Mouse (Mus musculus): ENCODE measurements around the gene Nt5dc1.
"Not testable (repeated sequence)": the region's sequence is repeated elsewhere in the genome, so short reads cannot be mapped to it uniquely, and the experiment has no call there.

Nt5dc1 gene

GRCm38 (mm10) chr10:34418204-34418756 lies at the start of gene Nt5dc1:
Gene Nt5dc1, minus strand, starts transcription at chr10:34418552.
- peak; percentile 97 for DNase-seq

GRCm38 (mm10) chr10:34464321-34464720 lies 46.0 kb upstream of the Nt5dc1 start:
- DNase-seq, result no peak

- no peak for DNase-seq
Observed at GRCm38 (mm10) chr10:34461451-34461850, 43.1 kb upstream of the Nt5dc1 start.

DNA sequence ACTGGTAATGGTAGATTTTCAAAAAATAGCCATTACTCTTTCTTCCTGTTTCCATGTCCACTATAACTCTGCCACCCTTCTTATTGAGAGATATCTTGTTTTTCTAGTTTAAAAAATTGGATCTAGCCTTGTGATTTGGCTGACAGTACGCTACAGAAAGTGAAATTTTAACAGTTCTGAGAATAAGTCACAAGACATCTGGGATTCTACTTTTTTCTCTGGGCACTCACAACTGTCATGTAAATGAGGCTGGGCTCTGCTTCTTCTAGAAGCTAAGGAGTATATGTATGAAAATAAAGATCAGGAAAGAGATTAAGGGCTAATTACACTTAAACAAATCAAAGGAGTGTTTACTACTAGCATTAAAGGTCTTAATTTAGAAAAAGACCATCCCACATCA lies 31.1 kb upstream of the Nt5dc1 start:
- DNase-seq, result no peak

DNA sequence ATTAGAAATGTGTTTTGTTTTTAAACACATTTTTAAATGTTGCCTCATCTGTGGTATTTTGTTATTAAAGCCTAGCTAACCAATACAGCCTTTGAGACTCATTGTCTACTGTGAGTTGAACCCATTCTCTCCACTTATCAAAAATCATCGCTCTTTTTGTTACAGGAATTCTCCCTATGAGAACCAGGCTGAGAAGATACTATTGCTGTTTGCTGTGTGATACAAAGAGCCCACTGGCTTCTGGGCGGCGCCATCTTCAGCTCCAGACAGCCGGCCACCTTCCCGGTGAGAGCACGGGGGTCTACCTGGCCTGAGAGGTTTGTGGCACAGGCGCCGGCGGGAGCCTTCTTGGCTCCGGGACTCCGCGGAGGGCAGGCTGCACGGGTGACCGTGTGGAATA lies 15.8 kb upstream of the Nt5dc1 start:
- DNase-seq, result not testable (repeated sequence)

- DNase-seq, result no peak
Observed at GRCm38 (mm10) chr10:34431783-34432182, 13.4 kb upstream of the Nt5dc1 start.

- DNase-seq, result not testable (repeated sequence)
Observed at GRCm38 (mm10) chr10:34418794-34419193, 442 bp upstream of the Nt5dc1 start.

GRCm38 (mm10) chr10:34399267-34399666 lies 19.1 kb downstream of the Nt5dc1 start:
- no peak for DNase-seq

DNA sequence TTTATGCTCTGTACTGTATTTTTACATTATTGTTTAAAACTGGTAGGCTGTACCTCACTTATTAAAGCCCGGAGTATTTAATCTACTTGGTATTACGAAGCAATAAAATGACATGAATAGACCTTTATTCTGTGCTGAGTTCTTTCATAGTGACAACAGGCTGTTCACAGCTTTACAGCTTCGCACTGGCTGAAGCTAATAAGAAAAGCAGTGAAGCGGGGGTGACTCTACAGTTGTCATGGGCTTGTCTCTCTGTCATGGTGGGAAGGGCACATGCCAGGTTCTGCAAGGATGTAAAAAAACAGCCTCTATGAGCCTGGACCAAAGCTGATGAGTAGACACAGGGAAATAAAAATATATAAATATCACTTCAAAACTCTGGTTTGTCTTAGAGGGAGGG lies 21.4 kb downstream of the Nt5dc1 start:
- DNase-seq, result no peak

- no peak for DNase-seq
Observed at GRCm38 (mm10) chr10:34389681-34390080, 28.7 kb downstream of the Nt5dc1 start, which contains the start of gene Col10a1. Gene Col10a1, plus strand, starts transcription at chr10:34389981.

DNA sequence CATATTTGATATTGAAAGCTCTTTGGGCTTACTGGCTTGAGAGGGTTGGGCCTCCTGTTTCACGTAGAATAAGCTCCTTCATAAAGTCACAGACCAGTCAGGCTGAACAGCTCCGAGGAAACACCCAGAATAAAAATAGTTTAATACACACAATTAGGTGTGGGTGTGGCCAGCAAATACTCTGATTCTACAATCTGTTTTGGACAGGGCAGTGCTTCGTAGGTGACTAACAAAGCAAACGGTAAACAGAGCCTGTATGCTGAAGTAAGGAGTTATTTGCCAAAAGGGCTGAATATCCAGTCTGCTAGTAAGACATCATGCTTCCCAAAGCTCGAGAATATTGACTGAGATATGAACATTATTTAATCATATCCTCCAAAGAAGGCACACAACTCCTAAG lies 32.7 kb downstream of the Nt5dc1 start:
- DNase-seq, result no peak

- DNase-seq, result no peak
Observed at GRCm38 (mm10) chr10:34373332-34373731, 45.0 kb downstream of the Nt5dc1 start.

DNA sequence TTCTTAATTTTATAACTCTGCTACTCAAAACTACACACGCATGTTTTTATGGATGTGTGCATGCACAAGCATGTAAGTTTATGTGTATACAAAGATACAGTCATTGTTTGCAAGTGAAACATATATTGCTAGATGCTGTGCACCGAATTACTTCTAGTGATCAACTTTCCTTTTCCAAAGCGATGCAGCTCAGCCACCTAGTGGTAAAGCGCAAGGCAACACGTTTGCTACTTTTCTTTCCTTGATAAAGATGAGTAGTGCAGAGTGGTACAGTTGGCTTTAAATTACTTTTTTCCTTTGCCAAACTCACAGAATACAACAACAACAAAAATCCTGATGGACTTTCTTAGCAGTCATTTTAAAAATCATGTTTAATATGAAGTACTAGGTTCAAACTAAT lies 50.2 kb downstream of the Nt5dc1 start:
- DNase-seq, result peak; percentile 11

DNA sequence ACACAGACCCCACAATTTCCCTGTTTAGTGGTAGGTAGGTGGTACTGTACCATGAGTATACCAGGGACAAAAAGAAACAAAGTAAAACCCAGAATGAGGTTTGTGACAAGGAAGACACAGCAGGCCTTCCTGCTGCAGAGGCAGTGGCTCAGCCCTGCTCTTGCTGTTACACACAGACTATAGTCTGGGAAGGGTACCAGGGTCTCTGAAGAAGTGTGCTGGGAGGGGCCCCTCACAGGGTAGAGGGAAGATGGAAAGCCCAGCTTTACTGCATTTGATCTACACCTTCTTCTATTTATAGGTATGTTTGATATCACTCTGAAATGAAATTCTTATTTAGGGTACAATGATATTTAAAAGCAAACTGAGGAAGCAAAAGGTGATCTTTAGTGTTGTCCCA lies 54.6 kb downstream of the Nt5dc1 start:
- DNase-seq, result no peak

GRCm38 (mm10) chr10:34358263-34358662 lies 60.1 kb downstream of the Nt5dc1 start:
- no peak for DNase-seq

GRCm38 (mm10) chr10:34352166-34352565 lies 66.2 kb downstream of the Nt5dc1 start:
- DNase-seq, result no peak

DNA sequence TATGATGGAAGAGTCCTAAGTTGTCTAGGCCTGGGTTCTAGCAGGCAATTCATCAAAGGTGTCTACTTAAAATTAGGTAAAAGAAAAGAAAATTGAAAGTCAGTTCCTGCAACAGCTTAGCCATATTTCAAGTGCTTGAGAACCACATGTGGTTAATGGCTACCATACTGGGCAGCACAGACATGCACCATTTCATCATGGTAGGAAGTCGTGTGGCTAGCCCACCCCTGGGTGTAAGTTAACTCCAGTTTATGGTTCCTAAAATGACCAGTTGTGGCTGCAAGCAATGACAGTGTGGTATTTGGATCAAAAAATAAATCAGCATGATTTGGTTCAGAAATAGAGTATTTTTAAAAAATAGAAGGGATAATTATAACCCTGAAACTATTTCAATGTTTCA lies 76.5 kb downstream of the Nt5dc1 start:
- no peak for DNase-seq

GRCm38 (mm10) chr10:34341014-34341413 lies 77.3 kb downstream of the Nt5dc1 start:
- DNase-seq, result no peak

DNA sequence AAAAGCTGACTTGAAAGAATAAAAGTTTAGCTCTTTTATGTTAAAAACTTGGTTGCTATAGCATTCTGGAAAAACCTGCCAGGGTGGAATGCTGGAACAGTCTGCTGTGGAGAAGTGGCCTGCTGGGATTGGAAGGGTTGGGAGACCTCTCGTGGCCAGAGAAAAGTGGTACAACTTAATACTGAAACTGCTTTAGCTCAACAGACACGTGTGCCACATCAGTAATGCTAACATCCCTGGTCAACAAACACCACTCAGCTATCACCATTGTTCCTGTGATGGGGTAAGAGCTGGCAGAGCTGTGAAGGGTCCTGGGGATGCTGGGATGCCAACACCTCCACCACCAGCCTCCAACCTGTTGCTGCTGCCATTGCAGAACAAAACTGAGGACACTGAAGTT lies 90.0 kb downstream of the Nt5dc1 start:
- no peak for DNase-seq

GRCm38 (mm10) chr10:34327144-34327543 lies 91.2 kb downstream of the Nt5dc1 start:
- no peak for DNase-seq

DNA sequence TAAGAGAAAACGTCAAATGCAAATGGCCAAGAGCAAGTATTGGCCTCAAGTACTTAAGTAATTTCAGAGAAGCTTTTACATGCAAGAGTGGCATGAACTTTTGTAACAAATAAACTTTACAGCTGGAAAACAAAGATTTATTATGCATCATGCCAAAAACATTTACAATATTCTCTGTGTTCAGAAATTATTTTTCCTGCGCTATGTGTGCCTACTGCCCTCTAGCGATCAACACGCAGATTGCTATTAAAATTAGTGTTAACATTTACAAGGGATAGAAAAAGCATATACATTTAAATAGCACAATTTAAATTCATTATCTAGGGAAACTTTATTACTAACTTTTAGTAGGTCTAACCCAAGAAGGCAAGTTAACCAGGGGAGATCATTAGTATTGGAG lies 91.7 kb downstream of the Nt5dc1 start:
- DNase-seq, result peak; percentile 16

DNA sequence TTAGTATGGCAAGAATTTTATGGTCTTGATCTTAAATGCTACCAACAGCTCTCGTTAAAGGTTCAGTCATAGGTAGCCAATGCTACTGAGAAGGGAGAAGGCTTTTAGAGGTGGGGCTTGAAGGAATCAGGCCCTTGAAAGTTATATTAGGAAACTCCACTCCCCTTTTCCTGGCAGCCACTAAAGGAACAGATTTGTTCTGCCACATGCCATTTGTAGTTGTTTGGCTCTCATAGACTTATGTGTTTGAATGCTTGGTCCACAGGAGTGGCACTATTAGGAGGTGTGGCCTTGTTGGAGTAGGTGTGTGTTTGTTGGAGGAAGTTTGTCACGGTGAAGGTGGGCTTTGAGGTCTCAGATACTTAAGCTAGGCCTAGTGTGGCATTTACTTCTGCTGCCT lies 97.5 kb downstream of the Nt5dc1 start:
- DNase-seq, result no peak

- DNase-seq, result no peak
Observed at GRCm38 (mm10) chr10:34317217-34317606, 101.1 kb downstream of the Nt5dc1 start.

DNA sequence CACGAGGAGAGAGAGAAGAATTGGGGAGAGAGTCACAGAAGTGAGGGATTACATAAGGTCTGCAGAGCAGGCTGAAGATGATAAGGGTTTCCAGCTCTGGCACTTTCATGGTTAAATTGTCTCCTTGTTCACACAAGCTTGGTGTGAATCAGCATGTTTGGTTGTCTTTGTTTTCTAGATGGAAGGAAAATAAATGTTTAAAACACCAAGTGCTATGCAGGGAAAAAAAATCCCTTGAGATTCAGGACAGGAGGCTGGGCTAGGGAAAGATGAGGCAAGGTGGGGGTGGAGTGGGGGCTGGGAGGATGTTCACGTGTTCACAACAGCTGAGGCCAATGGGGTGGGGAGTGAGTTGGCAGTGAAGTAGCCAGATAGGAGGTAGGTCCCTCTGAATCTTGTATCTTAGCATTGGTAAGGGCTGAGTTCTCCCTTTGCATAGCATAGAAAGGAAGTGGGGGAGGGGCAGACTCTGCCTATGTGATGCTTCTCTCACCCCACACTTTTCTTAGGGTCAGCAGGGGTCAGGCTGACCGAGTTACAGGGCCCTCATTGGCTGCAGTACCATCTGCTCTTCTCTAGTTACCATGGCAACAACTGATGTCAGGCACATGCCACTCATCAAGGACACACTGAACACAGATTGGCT lies 101.7 kb downstream of the Nt5dc1 start:
- peak; percentile 21 for DNase-seq

DNA sequence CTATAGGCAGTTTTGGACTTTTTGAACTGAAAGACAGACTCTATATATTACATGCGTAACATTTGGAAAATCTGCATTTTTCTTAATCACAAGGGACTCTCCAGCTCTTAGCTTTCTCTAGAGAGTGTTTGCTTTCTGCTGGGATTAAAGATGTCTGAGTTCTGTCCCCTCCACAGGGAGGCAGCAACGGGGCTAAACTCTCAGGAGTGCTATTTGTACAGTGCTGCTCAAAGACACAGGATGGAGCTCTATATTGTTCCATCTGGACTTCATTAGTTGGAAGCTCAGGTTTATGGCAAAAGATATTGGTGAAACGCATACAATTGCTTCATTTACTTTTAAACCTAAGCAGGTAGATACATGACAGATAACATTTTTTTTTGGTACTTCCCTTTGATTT lies 105.8 kb downstream of the Nt5dc1 start:
- no peak for DNase-seq
